Mouse (Mus musculus): ENCODE data around the gene Cts7. TPM values are rescaled to one million over a fixed set of nuclear protein-coding genes. Genes with fewer than 3 reads are reported as not detected.

Cts7 gene
- not detected in 4 replicates for total RNA-seq (2023)

GRCm38 (mm10) chr13:61358097-61358496 is at the start of gene Cts7:
Gene Cts7 (minus strand): TSS chr13:61358197.

Other genes starting within 250 kb of the Cts7 start
- gene Ctsr, start 193.9 kb downstream of the Cts7 start, total RNA-seq (2023) = not detected in 4 replicates
- not detected in 4 replicates for gene Cts6, start 154.8 kb downstream of the Cts7 start, total RNA-seq (2023)
- not detected in 4 replicates for gene Cts8, start 102.8 kb downstream of the Cts7 start, total RNA-seq (2023)
- not detected in 4 replicates for gene Gm49398, start 69.4 kb downstream of the Cts7 start, total RNA-seq (2023)
- gene Ctsm, start 183.6 kb upstream of the Cts7 start, total RNA-seq (2023) = not detected in 4 replicates
- not detected in 4 replicates for gene Gm49352, start 210.0 kb upstream of the Cts7 start, total RNA-seq (2023)
- gene Cts3, start 211.9 kb upstream of the Cts7 start, total RNA-seq (2023) = not detected in 4 replicates